Mouse (Mus musculus): ENCODE results near the gene Cxadr. TPM values are rescaled to one million over a fixed set of nuclear protein-coding genes. Genes with fewer than 3 reads are reported as not detected.

The Cxadr gene
- polyA plus RNA-seq, 1 experiment = 0.67 TPM

GRCm38 (mm10) chr16:78399423-78399822, 98.1 kb downstream of the Cxadr start:
- no peak overlapping the region for H3ac ChIP-seq (ENCODE audit: control insufficient read depth, insufficient read length)
- no peak overlapping the region for H3K4me3 ChIP-seq
- H3K79me2 ChIP-seq (ENCODE audit: control insufficient read depth, insufficient read depth) = no peaks in the 10 kb centered on the region
- no peak for TF ChIP-seq MYOG (IDR thresholded peaks at IDR 0.05; ENCODE audit: control insufficient read depth in 1 of 3, insufficient read depth in 1 of 3, insufficient read length in 2 of 3, low read depth in 2 of 3)
- no peak overlapping the region for H3K4me2 ChIP-seq (ENCODE audit: low read depth)
- no peaks in the 10 kb centered on the region for H3K36me3 ChIP-seq (ENCODE audit: control insufficient read depth, insufficient read depth)
- no peaks in the 10 kb centered on the region for H3K27me3 ChIP-seq (ENCODE audit: control insufficient read depth, insufficient read depth, insufficient read length)

GRCm38 (mm10) chr16:78402316-78402715, 101.0 kb downstream of the Cxadr start:
- TF ChIP-seq TCF3 (IDR thresholded peaks at IDR 0.05; ENCODE audit: insufficient read length, low read depth) (no peak), E2F4 (IDR thresholded peaks at IDR 0.05; ENCODE audit: insufficient read depth) (no peak), POLR2AphosphoS2 (IDR thresholded peaks at IDR 0.05; ENCODE audit: insufficient read length, low read depth) (no peak), REST (IDR thresholded peaks at IDR 0.05; ENCODE audit: insufficient read depth, insufficient read length) (no peak), POLR2A (IDR thresholded peaks at IDR 0.05; ENCODE audit: insufficient read length, low read depth) (no peak)
- no peaks in the 10 kb centered on the region for H3K27me3 ChIP-seq (ENCODE audit: control insufficient read depth, insufficient read depth, insufficient read length)
- H3ac ChIP-seq (ENCODE audit: control insufficient read depth, insufficient read length) = no peak overlapping the region
- no peaks in the 10 kb centered on the region for H3K36me3 ChIP-seq (ENCODE audit: control insufficient read depth, insufficient read depth)
- H3K4me2 ChIP-seq (ENCODE audit: low read depth) = no peak overlapping the region
- no peak overlapping the region for H3K4me3 ChIP-seq
- no peaks in the 10 kb centered on the region for H3K79me2 ChIP-seq (ENCODE audit: control insufficient read depth, insufficient read depth)

- Histone ChIP-seq H3K27me3 (ENCODE audit: control insufficient read depth, insufficient read depth, insufficient read length) (no peaks in the 10 kb centered on the region), H3K36me3 (ENCODE audit: control insufficient read depth, insufficient read depth) (no peaks in the 10 kb centered on the region), H3K79me2 (ENCODE audit: control insufficient read depth, insufficient read depth) (no peaks in the 10 kb centered on the region), H3ac (ENCODE audit: control insufficient read depth, insufficient read length) (no peak overlapping the region), H3K4me3 (no peak overlapping the region), H3K4me2 (ENCODE audit: low read depth) (no peak overlapping the region)
- TF ChIP-seq CEBPB (IDR thresholded peaks at IDR 0.05; ENCODE audit: insufficient read depth, poor library complexity, severe bottlenecking) (no peak), USF1 (IDR thresholded peaks at IDR 0.05; ENCODE audit: low read depth) (no peak), REST (IDR thresholded peaks at IDR 0.05; ENCODE audit: insufficient read depth, insufficient read length) (no peak), SRF (IDR thresholded peaks at IDR 0.05; ENCODE audit: control insufficient read depth, insufficient read length, low read depth) (no peak), MYOD1 (IDR thresholded peaks at IDR 0.05; ENCODE audit: control insufficient read depth in 1 of 3, insufficient read length in 2 of 3, low read depth in 2 of 3) (no peak)
Measured at GRCm38 (mm10) chr16:78406657-78407056, 105.4 kb downstream of the Cxadr start.

- no peaks in the 10 kb centered on the region for H3K27me3 ChIP-seq (ENCODE audit: control insufficient read depth, insufficient read depth, insufficient read length)
- H3K4me3 ChIP-seq = no peak overlapping the region
- H3K4me2 ChIP-seq (ENCODE audit: low read depth) = no peak overlapping the region
- no peaks in the 10 kb centered on the region for H3K36me3 ChIP-seq (ENCODE audit: control insufficient read depth, insufficient read depth)
- no peak overlapping the region for H3ac ChIP-seq (ENCODE audit: control insufficient read depth, insufficient read length)
- no peaks in the 10 kb centered on the region for H3K79me2 ChIP-seq (ENCODE audit: control insufficient read depth, insufficient read depth)
- no peak for TF ChIP-seq POLR2AphosphoS2 (IDR thresholded peaks at IDR 0.05; ENCODE audit: insufficient read length, low read depth)
Measured at GRCm38 (mm10) chr16:78407855-78408254, 106.6 kb downstream of the Cxadr start.

Other genes starting within 250 kb of the Cxadr start
- 17.0 TPM for gene Btg3, start 75.7 kb downstream of the Cxadr start, polyA plus RNA-seq (2012; fragmentation: generic; extraction: Trizol)